8 mouse cellular contexts compared by ENCODE assay signal in the genomic region with DNA sequence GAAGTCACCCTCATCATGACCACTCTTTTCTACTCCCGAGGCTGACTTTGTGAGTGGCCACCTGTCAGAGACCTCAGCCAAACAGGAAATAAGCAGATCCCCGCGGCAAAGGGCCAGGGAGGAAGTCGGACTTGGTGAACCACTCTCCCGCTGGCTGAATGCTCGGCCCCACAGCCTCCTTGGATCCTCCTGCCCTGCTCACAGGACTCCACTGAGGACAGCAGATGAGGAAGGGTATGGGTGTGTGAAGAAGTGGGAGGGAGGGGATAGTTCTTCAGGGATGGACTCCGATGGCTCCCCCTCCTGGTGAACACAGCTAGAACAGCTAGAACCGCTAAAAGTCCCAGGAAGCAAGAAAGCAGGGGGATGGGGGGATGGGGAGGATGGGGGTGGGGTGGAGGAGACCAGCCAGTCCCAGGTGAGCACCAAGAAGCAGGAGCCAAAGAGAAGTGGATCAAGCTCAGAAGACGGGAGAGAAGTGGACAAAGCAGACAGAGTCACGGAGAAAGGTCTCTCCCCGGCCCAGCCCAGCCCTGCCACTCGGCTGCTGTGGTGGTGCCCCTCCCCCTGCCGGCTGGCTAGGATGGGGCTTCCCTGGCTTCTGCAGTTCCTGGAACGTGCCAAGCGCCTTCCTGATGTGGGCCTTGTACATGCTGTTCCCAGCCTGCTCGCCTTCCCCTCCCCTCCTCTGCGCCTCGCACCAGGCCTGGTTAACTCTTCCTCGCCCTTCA. TPM values are rescaled to one million over a fixed set of nuclear protein-coding genes. Genes with fewer than 3 reads are reported as not detected.
DNase-seq lines count a peak whose midpoint lies in the region; ATAC-seq and TF ChIP-seq lines count a peak whose summit lies in the region.

No protein-coding gene starts in this region.

- no peak for TF ChIP-seq CTCF in spleen, adult 2 months (IDR thresholded peaks at IDR 0.05; ENCODE audit: extremely low read depth, insufficient read depth, insufficient read length, insufficient replicate concordance)
- peak; percentile 14; the same call in 1 of the 2 replicates for TF ChIP-seq CTCF in liver, adult 2 months (IDR thresholded peaks at IDR 0.05; ENCODE audit: low read depth, low read length)
- TF ChIP-seq CTCF in midbrain, postnatal 0 days (IDR thresholded peaks at IDR 0.05), result peak; percentile 63
- TF ChIP-seq CTCF in thymus, adult 2 months (IDR thresholded peaks at IDR 0.05; ENCODE audit: borderline replicate concordance, control insufficient read depth, extremely low read depth, insufficient read depth, low read length, poor library complexity), result peak; percentile 55; the same call in 1 of the 2 replicates

- no peak overlapping the region for H3K4me3 ChIP-seq in spleen, adult 2 months (ENCODE audit: extremely low read depth, insufficient read depth, insufficient read length)
- no peak overlapping the region for H3K4me3 ChIP-seq in embryonic facial prominence, embryonic 12.5 days
- peak overlapping the region; percentile 27 for H3K4me3 ChIP-seq in liver, adult 2 months (ENCODE audit: insufficient read depth, low read depth, low read length)
- no peak overlapping the region for H3K4me3 ChIP-seq in midbrain, postnatal 0 days (ENCODE audit: low read depth, low read length)
- no peak overlapping the region for H3K4me3 ChIP-seq in thymus, adult 2 months (ENCODE audit: control insufficient read depth, insufficient read depth, low read length)

- H3K36me3 ChIP-seq in spleen, adult 2 months (ENCODE audit: control insufficient read depth, insufficient read depth, low read length), result peaks cover 20% of the 10 kb centered on the region
- peaks cover 50% of the 10 kb centered on the region for H3K36me3 ChIP-seq in embryonic facial prominence, embryonic 12.5 days
- H3K36me3 ChIP-seq in liver, adult 2 months (ENCODE audit: control insufficient read depth, insufficient read depth, low read length), result no peaks in the 10 kb centered on the region
- peaks cover 33% of the 10 kb centered on the region for H3K36me3 ChIP-seq in midbrain, postnatal 0 days (ENCODE audit: insufficient read depth, low read length)
- H3K36me3 ChIP-seq in thymus, adult 2 months (ENCODE audit: control insufficient read depth, insufficient read depth, low read length), result no peaks in the 10 kb centered on the region

- peak overlapping the region; percentile 24 for H3K4me2 ChIP-seq in embryonic facial prominence, embryonic 12.5 days (replicated peaks)
- no peak overlapping the region for H3K4me2 ChIP-seq in midbrain, postnatal 0 days (ENCODE audit: low read depth, low read length, poor library complexity, severe bottlenecking)

- peak; percentile 85 for ATAC-seq in embryonic facial prominence, embryonic 12.5 days (ENCODE audit: insufficient number of reproducible peaks, insufficient read depth, low FRiP score, low TSS enrichment)
- peak; percentile 82 for ATAC-seq in midbrain, postnatal 0 days (ENCODE audit: low FRiP score)

- peak overlapping the region; percentile 41 for H3K9ac ChIP-seq in embryonic facial prominence, embryonic 12.5 days
- H3K9ac ChIP-seq in liver, adult 2 months (ENCODE audit: low read depth, low read length), result peak overlapping the region; percentile 33
- H3K9ac ChIP-seq in midbrain, postnatal 0 days (replicated peaks; ENCODE audit: low read length, poor library complexity, severe bottlenecking), result no peak overlapping the region

- peak overlapping the region; percentile 60 for H3K27ac ChIP-seq in spleen, adult 2 months (ENCODE audit: insufficient read depth, low read length)
- H3K27ac ChIP-seq in embryonic facial prominence, embryonic 12.5 days, result peak overlapping the region; percentile 77
- peak overlapping the region; percentile 44 for H3K27ac ChIP-seq in liver, adult 2 months (replicated peaks; ENCODE audit: insufficient read depth, low read depth, low read length)
- 0 out of 2 replicates have a peak overlapping the region, but pooled peaks have one; percentile 39 for H3K27ac ChIP-seq in midbrain, postnatal 0 days (ENCODE audit: low read depth, low read length)
- H3K27ac ChIP-seq in thymus, adult 2 months (ENCODE audit: control insufficient read depth, insufficient read depth, low read length), result no peak overlapping the region

- H3K9me3 ChIP-seq in embryonic facial prominence, embryonic 12.5 days, result no peaks in the 10 kb centered on the region
- H3K9me3 ChIP-seq in midbrain, postnatal 0 days (ENCODE audit: low read length), result no peaks in the 10 kb centered on the region

- no peaks in the 10 kb centered on the region for H3K79me2 ChIP-seq in liver, adult 2 months (ENCODE audit: control insufficient read depth, insufficient read depth, low read length)

- no peaks in the 10 kb centered on the region for H3K27me3 ChIP-seq in spleen, adult 2 months (ENCODE audit: control insufficient read depth, insufficient read depth, low read length)
- no peaks in the 10 kb centered on the region for H3K27me3 ChIP-seq in embryonic facial prominence, embryonic 12.5 days
- H3K27me3 ChIP-seq in liver, adult 2 months (ENCODE audit: control insufficient read depth, insufficient read depth, low read length), result no peaks in the 10 kb centered on the region
- H3K27me3 ChIP-seq in midbrain, postnatal 0 days (ENCODE audit: insufficient read depth, low read length), result no peaks in the 10 kb centered on the region
- H3K27me3 ChIP-seq in thymus, adult 2 months (ENCODE audit: control insufficient read depth, insufficient read depth, low read length), result no peaks in the 10 kb centered on the region

- 24% methylated on average over 19 of the region's 19 CpGs for WGBS in spleen, adult 2 months
- 12% methylated on average over 19 of the region's 19 CpGs for WGBS in embryonic facial prominence, embryonic 12.5 days
- 47% methylated on average over 19 of the region's 19 CpGs for WGBS in liver, adult 2 months
- 21% methylated on average over 19 of the region's 19 CpGs for WGBS in midbrain, postnatal 0 days
- 13% methylated on average over 19 of the region's 19 CpGs for WGBS in thymus, adult 2 months

- peak in 1 of 2 experiments; percentile 14 for DNase-seq in spleen, adult 2 months (ENCODE audit: low read depth in 1 of 2, low spot score in 2 of 2)
- no peak for DNase-seq in spleen, postnatal 4 days (ENCODE audit: low spot score in 2 of 2)
- DNase-seq in heart, adult 9 months (ENCODE audit: low spot score in 2 of 2), result peak; percentile 79 to 83
- peak; percentile 46 to 70 for DNase-seq in kidney, adult 8-10 months
- peak; percentile 6 for DNase-seq in liver, adult 2 months (ENCODE audit: extremely low read depth, low read depth, low spot score)
- DNase-seq in midbrain, postnatal 0 days (ENCODE audit: low spot score), result peak; percentile 78
- DNase-seq in thymus, adult 2 months, result peak; percentile 54

- no peak for TF ChIP-seq POLR2A in spleen, adult 2 months (IDR thresholded peaks at IDR 0.05; ENCODE audit: low read depth, low read length)
- no peak for TF ChIP-seq POLR2A in liver, adult 2 months (IDR thresholded peaks at IDR 0.05; ENCODE audit: extremely low read depth, insufficient read depth, low read length)
- TF ChIP-seq POLR2A in thymus, adult 2 months (IDR thresholded peaks at IDR 0.05; ENCODE audit: control insufficient read depth, extremely low read depth, insufficient read depth, low read length, poor library complexity), result no peak

- H3K4me1 ChIP-seq in spleen, adult 2 months (ENCODE audit: control insufficient read depth, insufficient read depth, insufficient read length), result peaks cover 5% of the 10 kb centered on the region; the same call in 1 of the 2 replicates
- H3K4me1 ChIP-seq in embryonic facial prominence, embryonic 12.5 days, result peaks cover 18% of the 10 kb centered on the region
- no peaks in the 10 kb centered on the region for H3K4me1 ChIP-seq in liver, adult 2 months (ENCODE audit: control insufficient read depth, insufficient read depth, low read length)
- H3K4me1 ChIP-seq in midbrain, postnatal 0 days (ENCODE audit: insufficient read depth, low read length), result peaks cover 5% of the 10 kb centered on the region; the same call in 1 of the 2 replicates
- H3K4me1 ChIP-seq in thymus, adult 2 months (replicated peaks; ENCODE audit: control insufficient read depth, insufficient read depth, low read length), result peaks cover 11% of the 10 kb centered on the region

RNA-seq across cellular contexts. Expression of gene Prdm11, which starts 57.9 kb away (rescaled TPM):
- 11.0 and 12.0 TPM in 2 replicates for polyA plus RNA-seq in spleen, adult 2 months (2012; rRNA removed)
- 6.2 and 6.9 TPM in 2 replicates for polyA plus RNA-seq in embryonic facial prominence, embryonic 12.5 days (2016; fragmentation: Nextera tagmentation; extraction: Ambion mirVana)
- 0.46 and 0.54 TPM in 2 replicates for total RNA-seq in liver, adult 2 months (2014; rRNA removed)
- 0.45 and 0.73 TPM in 2 replicates for polyA plus RNA-seq in liver, adult 2 months (2012; rRNA removed)
- 12.2 and 14.2 TPM in 2 replicates for total RNA-seq in midbrain, postnatal 0 days (2014; rRNA removed)
- 2.1 and 2.6 TPM in 2 replicates for polyA plus RNA-seq in midbrain, postnatal 0 days (2015; fragmentation: Nextera tagmentation; extraction: Ambion mirVana)
- 17.1 and 17.9 TPM in 2 replicates for polyA plus RNA-seq in thymus, adult 2 months (2012; rRNA removed)

Comparison
In these comparisons a context has a peak if more than half of its experiments do, and no peak if none do; other contexts are left out.
1. DNase-seq: peak in heart, adult 9 months (2 of 2), kidney, adult 8-10 months (2 of 2), liver, adult 2 months (single experiment), midbrain, postnatal 0 days (single experiment) and thymus, adult 2 months (single experiment); none in spleen, postnatal 4 days (0 of 2).